9 mouse cellular contexts compared by ENCODE assay signal in the genomic region with DNA sequence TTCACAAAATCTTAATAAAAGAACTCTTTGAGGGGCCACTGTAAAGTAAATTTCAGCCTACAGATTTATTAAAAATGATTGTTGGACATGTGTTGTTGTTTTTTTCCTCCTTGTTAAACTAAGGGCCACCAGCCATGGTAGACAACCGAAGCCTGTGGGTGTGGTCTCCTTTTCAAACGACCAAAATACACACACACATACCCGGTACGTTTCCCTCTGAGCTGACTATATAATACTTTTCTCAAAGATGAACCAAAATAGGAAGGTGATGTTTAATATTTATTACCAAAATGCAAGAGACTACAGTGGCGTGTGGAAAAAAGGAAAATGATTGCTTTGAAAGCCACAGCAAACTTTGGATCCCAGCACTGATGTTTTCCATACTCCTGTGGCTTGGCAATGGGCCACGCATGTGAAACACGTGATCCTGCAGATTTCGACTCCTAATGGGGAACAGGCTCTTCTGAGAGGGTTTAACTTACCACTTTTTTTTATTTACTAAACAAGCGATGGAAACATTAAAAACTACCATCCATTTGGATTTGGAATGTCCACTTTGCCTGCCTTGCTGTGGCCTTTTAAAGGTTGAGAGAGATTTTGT. TPM values are rescaled to one million over a fixed set of nuclear protein-coding genes. Genes with fewer than 3 reads are reported as not detected.
DNase-seq lines count a peak whose midpoint lies in the region; ATAC-seq and TF ChIP-seq lines count a peak whose summit lies in the region.
"Had no signal": no experiment of that assay in that cellular context is flagged by ENCODE, and none has a peak within 500 bp of the region (broad histone marks: within the 10 kb centered on the region; RNA-seq: fewer than 3 reads in every experiment).

No protein-coding gene starts in this region.

- H3K9ac ChIP-seq in hindbrain, embryonic 11.5 days (ENCODE audit: low read depth, low read length), result no peak overlapping the region
- H3K9ac ChIP-seq in intestine, postnatal 0 days (ENCODE audit: low read depth, low read length), result no peak overlapping the region
- peak overlapping the region; percentile 93 for H3K9ac ChIP-seq in liver, embryonic 16.5 days (ENCODE audit: low read depth, low read length)

- peaks cover 63% of the 10 kb centered on the region for H3K4me1 ChIP-seq in hindbrain, embryonic 10.5 days (replicated peaks)
- 0 out of 2 replicates have a peak, but pooled peaks cover 2% of the 10 kb centered on the region for H3K4me1 ChIP-seq in hindbrain, embryonic 11.5 days (replicated peaks; ENCODE audit: control insufficient read depth, insufficient read depth, low read length)
- H3K4me1 ChIP-seq in intestine, postnatal 0 days (replicated peaks; ENCODE audit: control insufficient read depth, insufficient read depth, low read length), result peaks cover 9% of the 10 kb centered on the region; the same call in 1 of the 2 replicates
- H3K4me1 ChIP-seq in liver, embryonic 16.5 days (ENCODE audit: control insufficient read depth, low read depth, low read length), result peaks cover 32% of the 10 kb centered on the region

- no peak overlapping the region for H3K4me2 ChIP-seq in hindbrain, embryonic 11.5 days (replicated peaks; ENCODE audit: low read depth, low read length)
- H3K4me2 ChIP-seq in intestine, postnatal 0 days (replicated peaks; ENCODE audit: low read depth), result peak overlapping the region; percentile 95
- peak overlapping the region; percentile 65 for H3K4me2 ChIP-seq in liver, embryonic 16.5 days (ENCODE audit: low read depth, low read length)

- H3K9me3 ChIP-seq in hindbrain, embryonic 10.5 days, result no peaks in the 10 kb centered on the region
- H3K9me3 ChIP-seq in hindbrain, embryonic 11.5 days (ENCODE audit: control insufficient read depth, low read length), result no peaks in the 10 kb centered on the region
- H3K9me3 ChIP-seq in intestine, postnatal 0 days (ENCODE audit: control insufficient read depth), result no peaks in the 10 kb centered on the region
- no peaks in the 10 kb centered on the region for H3K9me3 ChIP-seq in liver, embryonic 16.5 days (replicated peaks; ENCODE audit: control insufficient read depth, low read length)

- WGBS in hindbrain, embryonic 10.5 days, result 65% methylated on average over 9 of the region's 9 CpGs
- 63% methylated on average over 9 of the region's 9 CpGs for WGBS in hindbrain, embryonic 11.5 days
- WGBS in intestine, postnatal 0 days, result 35% methylated on average over 9 of the region's 9 CpGs
- WGBS in liver, embryonic 16.5 days (ENCODE audit: insufficient replicate concordance), result 27% methylated on average over 9 of the region's 9 CpGs

- H3K27me3 ChIP-seq in hindbrain, embryonic 10.5 days (ENCODE audit: insufficient read depth, poor library complexity, severe bottlenecking), result peaks cover 27% of the 10 kb centered on the region
- no peaks in the 10 kb centered on the region for H3K27me3 ChIP-seq in hindbrain, embryonic 11.5 days (ENCODE audit: control insufficient read depth, insufficient read depth, low read length)
- H3K27me3 ChIP-seq in intestine, postnatal 0 days (replicated peaks; ENCODE audit: control insufficient read depth, insufficient read depth, low read length), result no peaks in the 10 kb centered on the region
- peaks cover 9% of the 10 kb centered on the region for H3K27me3 ChIP-seq in liver, embryonic 16.5 days (ENCODE audit: control insufficient read depth, insufficient read depth, low read depth, low read length)
- H3K27me3 ChIP-seq: Patski had no signal

- peak overlapping the region; percentile 72; the same call in 1 of the 2 replicates for H3K4me3 ChIP-seq in hindbrain, embryonic 10.5 days
- no peak overlapping the region for H3K4me3 ChIP-seq in hindbrain, embryonic 11.5 days (ENCODE audit: low read depth, low read length)
- H3K4me3 ChIP-seq in intestine, postnatal 0 days (ENCODE audit: low read depth, low read length), result peak overlapping the region; percentile 65
- H3K4me3 ChIP-seq in liver, embryonic 16.5 days (ENCODE audit: low read depth, low read length), result peak overlapping the region; percentile 89

- no peak for TF ChIP-seq CTCF in intestine, postnatal 0 days (IDR thresholded peaks at IDR 0.05; ENCODE audit: low read depth)

- no peak for ATAC-seq in hindbrain, embryonic 11.5 days (ENCODE audit: low FRiP score)
- ATAC-seq in intestine, postnatal 0 days, result no peak
- no peak for ATAC-seq in liver, embryonic 16.5 days (ENCODE audit: low read depth)
- no peak for ATAC-seq in cerebellum, adult (ENCODE audit: insufficient number of reproducible peaks, low FRiP score, low TSS enrichment)
- ATAC-seq: Patski had no signal

- no peaks in the 10 kb centered on the region for H3K36me3 ChIP-seq in hindbrain, embryonic 10.5 days
- H3K36me3 ChIP-seq in hindbrain, embryonic 11.5 days (ENCODE audit: control insufficient read depth, insufficient read depth, low read length), result no peaks in the 10 kb centered on the region
- H3K36me3 ChIP-seq in intestine, postnatal 0 days (ENCODE audit: control insufficient read depth, insufficient read depth), result no peaks in the 10 kb centered on the region
- peaks cover 4% of the 10 kb centered on the region for H3K36me3 ChIP-seq in liver, embryonic 16.5 days (ENCODE audit: control insufficient read depth, insufficient read depth)

- intact Hi-C loops in gastrocnemius, postnatal 36 days (cut with DNase I), result no loop called here

- no peak overlapping the region for H3K27ac ChIP-seq in hindbrain, embryonic 10.5 days
- H3K27ac ChIP-seq in hindbrain, embryonic 11.5 days (ENCODE audit: low read depth, low read length), result no peak overlapping the region
- no peak overlapping the region for H3K27ac ChIP-seq in intestine, postnatal 0 days (ENCODE audit: low read depth, low read length)
- H3K27ac ChIP-seq in liver, embryonic 16.5 days (ENCODE audit: low read length), result peak overlapping the region; percentile 69

- DNase-seq in hindbrain, embryonic 10.5 days (ENCODE audit: low spot score), result no peak
- no peak for DNase-seq in hindbrain, embryonic 11.5 days (ENCODE audit: low spot score)
- peak; percentile 94 for DNase-seq in NIH3T3 (ENCODE audit: low read depth)
- DNase-seq in gastrocnemius, postnatal 36 days, result peak; percentile 45 to 46
- DNase-seq in urinary bladder, postnatal 36 days (ENCODE audit: low spot score in 2 of 2), result peak; percentile 37 to 57

RNA-seq across cellular contexts. Expression of gene Mylip, which starts 2.4 kb away (rescaled TPM):
- polyA plus RNA-seq in hindbrain, embryonic 10.5 days (2016; fragmentation: Nextera tagmentation; extraction: Ambion mirVana), result 8.0 and 8.1 TPM in 2 replicates
- 6.0 and 7.8 TPM in 2 replicates for polyA plus RNA-seq in hindbrain, embryonic 11.5 days (2014; fragmentation: Nextera tagmentation; extraction: Ambion mirVana)
- total RNA-seq in gastrocnemius, postnatal 36 days (2021), result 10 to 100 TPM in 1 of 2 experiments, 1 to 10 TPM in 1; 9.9 to 10.9 TPM
- 2.1 and 2.2 TPM in 2 replicates for polyA plus RNA-seq in intestine, postnatal 0 days (2015; fragmentation: Nextera tagmentation; extraction: Ambion mirVana)
- polyA plus RNA-seq in liver, embryonic 16.5 days (2015; fragmentation: Nextera tagmentation; extraction: Ambion mirVana), result 7.7 and 8.0 TPM in 2 replicates

Comparison
In these comparisons a context has a peak if more than half of its experiments do, and no peak if none do; other contexts are left out.
1. DNase-seq: peak in NIH3T3 (single experiment), gastrocnemius, postnatal 36 days (2 of 2) and urinary bladder, postnatal 36 days (2 of 2); none in hindbrain, embryonic 10.5 days (single experiment) and hindbrain, embryonic 11.5 days (single experiment).